Mouse (Mus musculus) naive thymus-derived CD4-positive, alpha-beta T cell, adult 5 months (primary cell): ENCODE measurements around the gene Atp1a2. TPM values are rescaled to one million over a fixed set of nuclear protein-coding genes. Genes with fewer than 3 reads are reported as not detected.

ENCODE experiments used
- polyA plus RNA-seq: library from polyadenylated mRNA; unstranded; fragments of 100-300 nt; shearing (Covaris generic); gene quantifications from one replicate; pipeline ENCODE4 v1.2.1, GENCODE M21; 2017

Atp1a2 gene
- polyA plus RNA-seq, result not detected

DNA sequence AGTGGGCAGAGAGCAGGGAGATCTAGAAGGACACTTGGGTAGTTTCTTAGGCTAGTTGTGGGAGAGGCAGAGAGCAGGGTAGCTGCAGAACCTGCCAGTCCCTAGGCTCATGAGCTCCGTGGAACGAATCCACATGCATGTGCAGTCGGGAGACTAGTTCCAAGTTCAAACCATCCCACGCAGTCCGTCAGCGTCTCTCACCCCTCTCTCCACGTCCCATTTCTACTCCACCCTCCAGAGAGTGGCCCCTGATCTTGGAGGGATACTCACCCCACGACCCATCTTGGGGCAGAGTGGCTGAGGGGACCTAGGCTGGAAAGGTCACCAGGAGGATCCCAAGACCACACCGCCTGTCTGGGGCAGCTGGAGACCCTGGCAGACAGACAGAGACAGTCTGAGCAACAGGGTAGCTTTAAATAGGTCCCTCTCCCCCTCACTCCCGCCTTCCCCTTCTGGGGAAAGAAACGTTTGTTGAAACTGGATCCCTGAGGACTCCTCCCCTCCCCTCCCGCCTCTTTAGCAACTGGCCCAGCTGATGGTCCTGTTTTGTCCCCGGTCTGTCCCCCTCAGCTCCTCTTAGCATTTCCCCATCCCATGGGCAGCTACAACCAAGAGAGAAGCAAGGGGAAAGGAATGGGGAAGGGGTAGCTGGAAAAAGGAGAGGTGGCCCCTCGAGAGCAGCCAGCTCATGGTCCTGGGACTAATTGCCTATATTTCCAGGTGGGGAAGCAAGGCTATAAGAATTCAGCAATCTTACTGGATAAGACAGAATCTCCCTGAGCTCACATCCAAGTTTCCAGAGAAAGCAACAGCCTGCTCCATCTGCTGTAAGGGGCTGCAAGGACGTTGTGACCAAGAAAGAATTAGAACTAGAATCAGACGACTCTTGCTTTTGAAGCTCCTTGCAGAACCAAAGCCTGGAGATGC is at the start of gene Atp1a2:
TSS of gene Atp1a2 (minus strand) at position 454 of the 927 bp plus-strand sequence.

DNA sequence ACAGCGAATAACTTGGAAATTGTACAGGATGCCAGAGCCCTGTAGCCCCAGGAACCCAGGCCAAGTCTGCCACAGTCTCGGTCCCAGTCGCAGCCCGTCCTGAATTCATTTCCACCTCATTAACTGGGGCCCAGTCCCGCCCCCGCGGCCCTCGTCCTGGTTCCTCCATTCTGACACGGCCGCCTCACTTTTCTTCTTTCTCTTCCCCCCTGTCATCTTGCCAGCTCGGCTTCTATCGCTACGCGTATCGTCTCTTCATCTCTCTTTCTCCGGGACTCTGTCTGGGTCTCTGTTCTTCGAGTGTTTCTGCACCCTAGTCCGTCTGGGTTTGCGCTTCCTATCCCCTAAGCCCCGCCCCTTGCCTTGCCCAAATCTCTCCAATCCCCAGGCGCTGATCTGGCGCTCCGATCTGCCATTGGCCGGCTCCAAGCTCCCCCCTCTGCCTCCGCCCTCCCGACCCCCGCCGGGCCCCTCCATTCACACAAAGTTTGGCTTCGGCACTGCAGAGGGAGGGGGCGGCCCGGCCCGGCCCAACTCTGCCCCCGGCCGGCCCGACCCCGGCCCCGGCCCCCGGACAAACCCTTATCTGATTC is 43.0 kb upstream of the Atp1a2 start, which contains the start of gene Kcnj10:
TSS of gene Kcnj10 (plus strand) at position 482 of the 593 bp plus-strand sequence.

DNA sequence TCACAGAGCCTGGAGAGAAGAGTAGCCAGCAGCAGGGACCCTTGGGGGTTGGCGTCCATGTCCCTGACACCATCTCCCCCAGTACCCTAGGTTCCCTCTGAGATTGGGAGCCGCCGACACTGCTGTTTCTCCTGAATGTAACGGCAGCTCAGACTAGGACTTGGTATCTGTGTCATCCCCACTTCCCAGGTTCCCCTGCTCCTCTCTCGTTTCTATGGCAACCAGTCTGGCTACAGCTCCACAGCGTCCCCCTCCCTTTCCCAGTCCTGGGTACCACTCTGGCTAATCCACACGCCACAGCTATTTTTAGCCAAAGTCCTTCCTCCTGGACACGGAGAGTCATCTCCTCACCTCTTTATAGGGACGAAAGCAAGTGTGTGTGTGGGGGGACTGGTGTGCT is 31.3 kb upstream of the Atp1a2 start, which contains the start of gene Kcnj9:
TSS of gene Kcnj9 (minus strand) at position 188 of the 400 bp plus-strand sequence.

DNA sequence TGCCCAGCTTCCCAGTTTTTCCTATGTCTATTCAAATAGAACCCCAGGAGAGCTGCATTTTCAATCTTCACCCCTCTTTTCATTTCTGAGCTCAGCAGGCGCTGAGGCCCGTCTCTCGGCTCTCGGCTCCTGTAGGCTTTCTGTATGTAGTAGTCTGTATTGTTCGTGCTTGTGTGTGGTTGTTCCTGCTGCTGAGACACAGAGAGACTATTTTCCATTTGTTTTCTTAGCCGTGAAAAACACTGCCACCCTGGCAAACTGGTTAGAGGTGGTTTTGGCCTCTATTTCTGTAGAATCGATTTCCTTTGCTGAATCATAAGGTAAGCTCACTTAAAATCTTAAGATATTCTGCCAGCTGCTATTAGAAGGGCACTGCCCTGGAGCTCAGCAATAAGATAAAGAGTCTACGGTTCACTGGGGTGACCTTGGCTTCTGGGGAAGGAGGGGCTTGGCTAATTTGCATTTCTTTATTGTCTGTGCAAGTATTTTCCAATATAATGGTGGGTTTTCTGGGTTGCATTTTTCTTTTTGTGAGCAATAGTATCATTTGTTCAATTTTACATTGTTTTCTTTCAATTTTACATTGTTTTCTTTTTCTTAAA is 36.3 kb downstream of the Atp1a2 start, which contains the start of gene Igsf8:
TSS of gene Igsf8 (plus strand) at position 165 of the 602 bp plus-strand sequence.

DNA sequence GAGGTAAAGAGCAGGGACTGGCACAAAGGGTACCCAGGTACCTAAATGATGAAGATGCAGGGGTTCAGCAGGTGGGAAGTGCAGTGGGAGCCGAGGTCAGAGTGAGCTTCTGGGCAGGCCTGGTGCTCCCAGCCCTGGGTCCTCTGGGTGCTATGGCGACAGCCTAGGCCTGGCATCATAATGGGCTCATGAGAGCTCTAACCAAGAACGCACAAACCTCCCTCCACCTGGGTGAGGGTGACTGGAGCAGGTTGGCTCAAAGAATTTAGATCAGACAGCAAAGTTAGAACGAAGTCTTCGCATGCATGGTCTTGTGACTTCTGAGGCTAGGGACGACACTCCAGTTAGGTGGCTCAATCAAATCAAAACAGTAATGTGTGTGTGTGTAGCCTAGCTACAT is 39.5 kb downstream of the Atp1a2 start, which contains the start of gene Atp1a4:
TSS of gene Atp1a4 (minus strand) at position 101 of the 400 bp plus-strand sequence.

Other genes starting within 250 kb of the Atp1a2 start
- gene Nhlh1, start 240.5 kb downstream of the Atp1a2 start, polyA plus RNA-seq, result not detected
- 199 TPM for gene Copa, start 215.5 kb downstream of the Atp1a2 start, polyA plus RNA-seq
- 102 TPM for gene Ncstn, start 215.3 kb downstream of the Atp1a2 start, polyA plus RNA-seq
- gene Pex19, start 171.3 kb downstream of the Atp1a2 start, polyA plus RNA-seq, result 41.6 TPM
- gene Dcaf8, start 150.0 kb downstream of the Atp1a2 start, polyA plus RNA-seq, result 132 TPM
- 102 TPM for gene Pea15a, start 91.3 kb downstream of the Atp1a2 start, polyA plus RNA-seq
- gene Casq1, start 78.2 kb downstream of the Atp1a2 start, polyA plus RNA-seq, result not detected
- not detected for gene Atp1a4, start 39.6 kb downstream of the Atp1a2 start, polyA plus RNA-seq
- 26.6 TPM for gene Igsf8, start 36.4 kb downstream of the Atp1a2 start, polyA plus RNA-seq
- gene Kcnj9, start 31.3 kb upstream of the Atp1a2 start, polyA plus RNA-seq, result not detected
- gene Kcnj10, start 43.1 kb upstream of the Atp1a2 start, polyA plus RNA-seq, result not detected
- gene Pigm, start 78.5 kb upstream of the Atp1a2 start, polyA plus RNA-seq, result 8.2 TPM
- not detected for gene Slamf9, start 177.3 kb upstream of the Atp1a2 start, polyA plus RNA-seq
- 0.90 TPM for gene Igsf9, start 183.7 kb upstream of the Atp1a2 start, polyA plus RNA-seq
- 280 TPM for gene Tagln2, start 202.0 kb upstream of the Atp1a2 start, polyA plus RNA-seq
- 0.55 TPM for gene Cfap45, start 222.7 kb upstream of the Atp1a2 start, polyA plus RNA-seq